Comparison of ENCODE assay signal across 7 mouse cellular contexts in genomic region chr2:157418206-157418605, GRCm38 (mm10). TPM values are rescaled to one million over a fixed set of nuclear protein-coding genes. Genes with fewer than 3 reads are reported as not detected.
A peak's percentile ranks its signal among the peaks of the same experiment; 100 is the strongest.
DNase-seq lines count a peak whose midpoint lies in the region; ATAC-seq and TF ChIP-seq lines count a peak whose summit lies in the region.

TSS of gene Src (plus strand) at chr2:157418444.

- H3K27ac ChIP-seq in spleen, adult 2 months (ENCODE audit: insufficient read depth, low read length) = no peak within 1 kb of the TSS
- H3K27ac ChIP-seq in embryonic fibroblast, embryonic 13.5 days (ENCODE audit: insufficient read depth, low read length) = no peak within 1 kb of the TSS
- H3K27ac ChIP-seq in olfactory bulb, adult 2 months (ENCODE audit: insufficient read depth, low read depth, low read length) = no peak within 1 kb of the TSS

- DNase-seq in spleen, adult 2 months (ENCODE audit: low read depth in 1 of 2, low spot score in 2 of 2) = no peak
- no peak for DNase-seq in spleen, postnatal 14 days (ENCODE audit: low spot score in 2 of 2)
- peak in 1 of 2 experiments; percentile 22 for DNase-seq in left cerebral cortex, postnatal 10 days (ENCODE audit: extremely low spot score in 1 of 2, low spot score in 2 of 2)
- no peak for DNase-seq in spleen, postnatal 36 days (ENCODE audit: low spot score in 2 of 2)

- ATAC-seq in erythroblast, adult 5-6 weeks (replicated peaks; ENCODE audit: low FRiP score, poor library complexity, severe bottlenecking) = no peak

- H3K4me1 ChIP-seq in spleen, adult 2 months (ENCODE audit: control insufficient read depth, insufficient read depth, insufficient read length) = no peaks in the 10 kb centered on the region
- peaks cover 3% of the 10 kb centered on the region; the same call in 1 of the 2 replicates for H3K4me1 ChIP-seq in embryonic fibroblast, embryonic 13.5 days (ENCODE audit: control insufficient read depth, insufficient read depth, low read length)
- H3K4me1 ChIP-seq in olfactory bulb, adult 2 months (ENCODE audit: control insufficient read depth, insufficient read depth, low read length) = peaks cover 15% of the 10 kb centered on the region

- H3K4me3 ChIP-seq in spleen, adult 2 months (ENCODE audit: extremely low read depth, insufficient read depth, insufficient read length) = no peak within 1 kb of the TSS
- no peak within 1 kb of the TSS for H3K4me3 ChIP-seq in embryonic fibroblast, embryonic 13.5 days (ENCODE audit: insufficient read depth, low read length)
- no peak within 1 kb of the TSS for H3K4me3 ChIP-seq in olfactory bulb, adult 2 months (ENCODE audit: insufficient read depth, low read depth, low read length)

- H3K36me3 ChIP-seq in spleen, adult 2 months (ENCODE audit: control insufficient read depth, insufficient read depth, low read length) = no peaks in the 10 kb centered on the region

- intact Hi-C loops in left cerebral cortex, postnatal 10 days (cut with DNase I) = no loop called here

- TF ChIP-seq CTCF in spleen, adult 2 months (IDR thresholded peaks at IDR 0.05; ENCODE audit: extremely low read depth, insufficient read depth, insufficient read length, insufficient replicate concordance) = no peak
- TF ChIP-seq CTCF in embryonic fibroblast, embryonic 13.5 days (IDR thresholded peaks at IDR 0.05; ENCODE audit: borderline replicate concordance, insufficient read depth, low read length) = no peak
- TF ChIP-seq CTCF in olfactory bulb, adult 2 months (IDR thresholded peaks at IDR 0.05; ENCODE audit: insufficient read depth, low read depth, low read length) = no peak

- TF ChIP-seq POLR2A in spleen, adult 2 months (IDR thresholded peaks at IDR 0.05; ENCODE audit: low read depth, low read length) = no peak
- no peak for TF ChIP-seq POLR2A in embryonic fibroblast, embryonic 13.5 days (IDR thresholded peaks at IDR 0.05; ENCODE audit: low read depth, low read length)
- TF ChIP-seq POLR2A in olfactory bulb, adult 2 months (IDR thresholded peaks at IDR 0.05; ENCODE audit: insufficient read depth, low read depth, low read length) = no peak

- WGBS in spleen, adult 2 months = 74% methylated on average over 13 of the region's 13 CpGs
- WGBS in olfactory bulb, adult 2 months = 61% methylated on average over 13 of the region's 13 CpGs

- peaks cover 3% of the 10 kb centered on the region; the same call in 1 of the 2 replicates for H3K27me3 ChIP-seq in spleen, adult 2 months (ENCODE audit: control insufficient read depth, insufficient read depth, low read length)

RNA-seq across cellular contexts. Expression of gene Src, which starts in this region (rescaled TPM):
- 14.6 and 14.9 TPM in 2 replicates for polyA plus RNA-seq in spleen, adult 2 months (2012; rRNA removed)
- polyA plus RNA-seq in embryonic fibroblast, embryonic 13.5 days (2011; ENCODE audit: insufficient read length, low read depth, missing spikeins) = 38.1 and 48.9 TPM in 2 replicates
- 10 to 100 TPM; 83.6 to 84.2 TPM for total RNA-seq in left cerebral cortex, postnatal 10 days (2021)
- not detected in 2 replicates for polyA plus RNA-seq in olfactory bulb, adult 2 months (2012; ENCODE audit: insufficient read depth, insufficient read length, low replicate concordance, missing spikeins)
- total RNA-seq in erythroblast, adult 5-6 weeks (2015; ENCODE audit: low replicate concordance) = not detected in 2 replicates
- total RNA-seq in erythroblast, adult 5-6 weeks (2017; ENCODE audit: low replicate concordance) = 0.09 and 2.1 TPM in 2 replicates

Comparison
In these comparisons a context has a peak if more than half of its experiments do, and no peak if none do; other contexts are left out.
1. RNA of gene Src (total RNA-seq): 83.6 to 84.2 TPM in left cerebral cortex, postnatal 10 days; 0.09 to 2.1 TPM in erythroblast, adult 5-6 weeks; every median in the first group is over 10 times any median in the second.